In genomic region chr5:145113416-145113815, GRCm38 (mm10) we compare ENCODE assay signal across 10 mouse cellular contexts. TPM values are rescaled to one million over a fixed set of nuclear protein-coding genes. Genes with fewer than 3 reads are reported as not detected.
DNase-seq lines count a peak whose midpoint lies in the region; ATAC-seq and TF ChIP-seq lines count a peak whose summit lies in the region.
"Had no signal": no experiment of that assay in that cellular context is flagged by ENCODE, and none has a peak within 500 bp of the region (broad histone marks: within the 10 kb centered on the region; RNA-seq: fewer than 3 reads in every experiment).

No protein-coding gene starts in this region.

- H3K27me3 ChIP-seq in kidney, postnatal 0 days (ENCODE audit: insufficient read depth, low read length) = no peaks in the 10 kb centered on the region
- H3K27me3 ChIP-seq in forebrain, embryonic 14.5 days (replicated peaks; ENCODE audit: control insufficient read depth, insufficient read depth, low read length) = peaks cover 7% of the 10 kb centered on the region; the same call in 1 of the 2 replicates
- H3K27me3 ChIP-seq in midbrain, embryonic 15.5 days (replicated peaks) = peaks cover 14% of the 10 kb centered on the region

- H3K4me1 ChIP-seq in kidney, postnatal 0 days (replicated peaks; ENCODE audit: insufficient read depth, low read length) = no peaks in the 10 kb centered on the region; the same call in 1 of the 2 replicates
- H3K4me1 ChIP-seq in bone marrow, adult 2 months (ENCODE audit: control insufficient read depth, insufficient read depth, low read length) = no peaks in the 10 kb centered on the region; the same call in 1 of the 2 replicates
- 0 out of 2 replicates have a peak, but pooled peaks cover 2% of the 10 kb centered on the region for H3K4me1 ChIP-seq in forebrain, embryonic 14.5 days (ENCODE audit: control insufficient read depth, insufficient read depth, low read length)
- H3K4me1 ChIP-seq in midbrain, embryonic 15.5 days = peaks cover 5% of the 10 kb centered on the region

- H3K9me3 ChIP-seq in kidney, postnatal 0 days (replicated peaks; ENCODE audit: low read length) = no peaks in the 10 kb centered on the region
- no peaks in the 10 kb centered on the region for H3K9me3 ChIP-seq in forebrain, embryonic 14.5 days (replicated peaks; ENCODE audit: control insufficient read depth, low read length)
- H3K9me3 ChIP-seq in midbrain, embryonic 15.5 days = no peaks in the 10 kb centered on the region

- H3K9ac ChIP-seq in kidney, postnatal 0 days (ENCODE audit: low read depth, low read length) = peak overlapping the region; percentile 83; the same call in 1 of the 2 replicates
- H3K9ac ChIP-seq in forebrain, embryonic 14.5 days (ENCODE audit: low read length) = no peak overlapping the region
- H3K9ac ChIP-seq in midbrain, embryonic 15.5 days = no peak overlapping the region

- H3K4me2 ChIP-seq in kidney, postnatal 0 days (ENCODE audit: low read length) = peak overlapping the region; percentile 88
- peak overlapping the region; percentile 60; the same call in 1 of the 2 replicates for H3K4me2 ChIP-seq in forebrain, embryonic 14.5 days (ENCODE audit: low read length)
- peak overlapping the region; percentile 51; the same call in 1 of the 2 replicates for H3K4me2 ChIP-seq in midbrain, embryonic 15.5 days

- 20% methylated on average over 2 of the region's 2 CpGs for WGBS in kidney, postnatal 0 days
- WGBS in bone marrow, adult 2 months = 5% methylated on average over 2 of the region's 2 CpGs
- WGBS in forebrain, embryonic 14.5 days = 45% methylated on average over 2 of the region's 2 CpGs
- WGBS in midbrain, embryonic 15.5 days = 62% methylated on average over 2 of the region's 2 CpGs

- H3K36me3 ChIP-seq in kidney, postnatal 0 days (ENCODE audit: insufficient read depth, low read length) = peaks cover 20% of the 10 kb centered on the region
- peaks cover 22% of the 10 kb centered on the region for H3K36me3 ChIP-seq in forebrain, embryonic 14.5 days (ENCODE audit: control insufficient read depth, insufficient read depth, low read length)
- H3K36me3 ChIP-seq in midbrain, embryonic 15.5 days (replicated peaks) = peaks cover 18% of the 10 kb centered on the region

- H3K27ac ChIP-seq in kidney, postnatal 0 days = no peak overlapping the region
- H3K27ac ChIP-seq in bone marrow, adult 2 months (ENCODE audit: control insufficient read depth, insufficient read depth, low read depth, low read length, poor library complexity) = peak overlapping the region; percentile 39
- no peak overlapping the region for H3K27ac ChIP-seq in forebrain, embryonic 14.5 days (ENCODE audit: low read depth, low read length)
- no peak overlapping the region for H3K27ac ChIP-seq in midbrain, embryonic 15.5 days

- ATAC-seq in kidney, postnatal 0 days (replicated peaks; ENCODE audit: low FRiP score, low read depth) = peak; percentile 4; the same call in 1 of the 2 replicates
- no peak for ATAC-seq in forebrain, embryonic 14.5 days
- no peak for ATAC-seq in midbrain, embryonic 15.5 days (replicated peaks)

- no peak for TF ChIP-seq CTCF in kidney, postnatal 0 days (IDR thresholded peaks at IDR 0.05; ENCODE audit: low read depth)
- no peak for TF ChIP-seq CTCF in bone marrow, adult 2 months (IDR thresholded peaks at IDR 0.05; ENCODE audit: control insufficient read depth, insufficient read depth, low read length)

- no peak for TF ChIP-seq POLR2A in bone marrow, adult 2 months (IDR thresholded peaks at IDR 0.05; ENCODE audit: borderline replicate concordance, control insufficient read depth, low read depth, low read length)

- peak overlapping the region; percentile 79; the same call in 1 of the 2 replicates for H3K4me3 ChIP-seq in kidney, postnatal 0 days (replicated peaks; ENCODE audit: low read depth, low read length)
- H3K4me3 ChIP-seq in bone marrow, adult 2 months (replicated peaks; ENCODE audit: control insufficient read depth, low read depth, low read length) = peak overlapping the region; percentile 99
- H3K4me3 ChIP-seq in forebrain, embryonic 14.5 days (ENCODE audit: low read depth, low read length) = no peak overlapping the region
- H3K4me3 ChIP-seq in midbrain, embryonic 15.5 days = no peak overlapping the region

- DNase-seq in kidney, postnatal 0 days (ENCODE audit: low spot score) = no peak
- no peak for DNase-seq in kidney, adult 8-10 months
- DNase-seq in forebrain, embryonic 14.5 days (ENCODE audit: low spot score) = no peak
- no peak for DNase-seq in left cerebral cortex, adult 18-20 months (ENCODE audit: low spot score in 2 of 2)
- no peak for DNase-seq in cerebellum, adult 9-11 months
- DNase-seq in retina, embryonic 14.5 days (ENCODE audit: low spot score) = no peak

RNA-seq across cellular contexts. Expression of gene Arpc1b, which starts 0.6 kb away (rescaled TPM):
- 261 and 283 TPM in 2 replicates for polyA plus RNA-seq in kidney, postnatal 0 days (2015; fragmentation: Nextera tagmentation; extraction: Ambion mirVana)
- 143 and 318 TPM in 2 replicates for polyA plus RNA-seq in bone marrow, adult 2 months (2011; ENCODE audit: insufficient read depth, insufficient read length, low replicate concordance, missing spikeins)
- 48.8 and 50.3 TPM in 2 replicates for polyA plus RNA-seq in forebrain, embryonic 14.5 days (2014; fragmentation: Nextera tagmentation; extraction: Ambion mirVana)
- polyA plus RNA-seq in midbrain, embryonic 15.5 days (2015; fragmentation: Nextera tagmentation; extraction: Ambion mirVana) = 59.5 and 73.1 TPM in 2 replicates
- total RNA-seq in left cerebral cortex, adult 18-20 months (2021) = 10 to 100 TPM; 14.5 to 19.8 TPM

RNA-seq across cellular contexts. Expression of gene Pdap1, which starts 26.6 kb away (rescaled TPM):
- 89.9 and 95.7 TPM in 2 replicates for polyA plus RNA-seq in kidney, postnatal 0 days (2015; fragmentation: Nextera tagmentation; extraction: Ambion mirVana)
- 74.2 and 101 TPM in 2 replicates for polyA plus RNA-seq in bone marrow, adult 2 months (2011; ENCODE audit: insufficient read depth, insufficient read length, low replicate concordance, missing spikeins)
- polyA plus RNA-seq in forebrain, embryonic 14.5 days (2014; fragmentation: Nextera tagmentation; extraction: Ambion mirVana) = 98.8 and 102 TPM in 2 replicates
- polyA plus RNA-seq in midbrain, embryonic 15.5 days (2015; fragmentation: Nextera tagmentation; extraction: Ambion mirVana) = 102 and 117 TPM in 2 replicates
- total RNA-seq in left cerebral cortex, adult 18-20 months (2021) = 10 to 100 TPM; 91.3 to 96.3 TPM

RNA-seq across cellular contexts. Expression of gene Bud31, which starts 26.7 kb away (rescaled TPM):
- 185 and 186 TPM in 2 replicates for polyA plus RNA-seq in kidney, postnatal 0 days (2015; fragmentation: Nextera tagmentation; extraction: Ambion mirVana)
- polyA plus RNA-seq in bone marrow, adult 2 months (2011; ENCODE audit: insufficient read depth, insufficient read length, low replicate concordance, missing spikeins) = 121 and 164 TPM in 2 replicates
- polyA plus RNA-seq in forebrain, embryonic 14.5 days (2014; fragmentation: Nextera tagmentation; extraction: Ambion mirVana) = 226 and 245 TPM in 2 replicates
- 175 and 176 TPM in 2 replicates for polyA plus RNA-seq in midbrain, embryonic 15.5 days (2015; fragmentation: Nextera tagmentation; extraction: Ambion mirVana)
- total RNA-seq in left cerebral cortex, adult 18-20 months (2021) = 10 to 100 TPM; 75.7 to 78.8 TPM

RNA-seq across cellular contexts. Expression of gene Kpna7, which starts 29.6 kb away (rescaled TPM):
- not detected in 2 replicates for polyA plus RNA-seq in kidney, postnatal 0 days (2015; fragmentation: Nextera tagmentation; extraction: Ambion mirVana)
- 7.0 TPM in 1 of 2 replicates, not detected in the other for polyA plus RNA-seq in bone marrow, adult 2 months (2011; ENCODE audit: insufficient read depth, insufficient read length, low replicate concordance, missing spikeins)
- not detected in 2 replicates for polyA plus RNA-seq in forebrain, embryonic 14.5 days (2014; fragmentation: Nextera tagmentation; extraction: Ambion mirVana)
- polyA plus RNA-seq in midbrain, embryonic 15.5 days (2015; fragmentation: Nextera tagmentation; extraction: Ambion mirVana) = not detected in 2 replicates
- not detected for total RNA-seq in left cerebral cortex, adult 18-20 months (2021)
- total RNA-seq: adrenal gland, adult 2 months; left cerebral cortex, postnatal 4 days had no signal
- polyA plus RNA-seq: adrenal gland, adult 2 months had no signal

RNA-seq across cellular contexts. Expression of gene Arpc1a, which starts 29.8 kb away (rescaled TPM):
- 145 and 156 TPM in 2 replicates for polyA plus RNA-seq in kidney, postnatal 0 days (2015; fragmentation: Nextera tagmentation; extraction: Ambion mirVana)
- 46.8 and 114 TPM in 2 replicates for polyA plus RNA-seq in bone marrow, adult 2 months (2011; ENCODE audit: insufficient read depth, insufficient read length, low replicate concordance, missing spikeins)
- 241 and 263 TPM in 2 replicates for polyA plus RNA-seq in forebrain, embryonic 14.5 days (2014; fragmentation: Nextera tagmentation; extraction: Ambion mirVana)
- polyA plus RNA-seq in midbrain, embryonic 15.5 days (2015; fragmentation: Nextera tagmentation; extraction: Ambion mirVana) = 251 and 263 TPM in 2 replicates
- total RNA-seq in left cerebral cortex, adult 18-20 months (2021) = 100 to 1,000 TPM; 199 to 210 TPM

Comparison
In these comparisons a context has a peak if more than half of its experiments do, and no peak if none do; other contexts are left out.
1. H3K4me3 ChIP-seq: peak in kidney, postnatal 0 days (single experiment) and bone marrow, adult 2 months (single experiment); none in forebrain, embryonic 14.5 days (single experiment) and midbrain, embryonic 15.5 days (single experiment).
2. Peak in every context shown above with its lines, with median percentiles within 50 percentile points of each other: H3K4me2 ChIP-seq.